Mouse (Mus musculus) kidney, embryonic 14.5 days (tissue): Measurements from ENCODE around the gene Eno3. TPM values are rescaled to one million over a fixed set of nuclear protein-coding genes. Genes with fewer than 3 reads are reported as not detected.

Experiments
- ATAC-seq: fragments of 200-750 bp; cut with Nextera tagmentation; 2 replicates; pipeline ENCODE4 v1.8.0; 2017; ENCODE audit warnings: moderate number of reproducible peaks, mild to moderate bottlenecking, moderate TSS enrichment, moderate library complexity; ENCODE audit not compliant: low FRiP score, low TSS enrichment
- H3K27ac ChIP-seq: fragments of 300-500 bp; sonication (generic); 2 replicates; pipeline ENCODE4 v1.5.1; 2014; ENCODE audit warnings: low read depth, mild to moderate bottlenecking, low read length, moderate library complexity, mixed read lengths
- H3K27me3 ChIP-seq: fragments of 300-500 bp; sonication (generic); 2 replicates; pipeline ENCODE4 v1.6.1; 2014; ENCODE audit warnings: mild to moderate bottlenecking, low read length; ENCODE audit not compliant: control insufficient read depth, insufficient read depth
- H3K36me3 ChIP-seq: fragments of 300-500 bp; sonication (generic); 2 replicates; pipeline ENCODE4 v1.6.1; 2014; ENCODE audit warnings: low read length, mixed read lengths; ENCODE audit not compliant: control insufficient read depth, insufficient read depth
- H3K4me1 ChIP-seq: fragments of 300-500 bp; sonication (generic); 2 replicates; pipeline ENCODE4 v1.6.1; 2014; ENCODE audit warnings: low read length, mixed read lengths; ENCODE audit not compliant: control insufficient read depth, insufficient read depth
- H3K4me2 ChIP-seq: fragments of 300-500 bp; sonication (generic); replicated peaks from 2 replicates; pipeline ENCODE4 v1.6.1; 2014; ENCODE audit warnings: low read depth, mild to moderate bottlenecking, low read length
- H3K4me3 ChIP-seq: fragments of 300-500 bp; sonication (generic); 2 replicates; pipeline ENCODE4 v1.5.1; 2014; ENCODE audit warnings: mild to moderate bottlenecking, low read length
- H3K9ac ChIP-seq: fragments of 300-500 bp; sonication (generic); 2 replicates; pipeline ENCODE4 v1.6.1; 2014; ENCODE audit warnings: low read depth, mild to moderate bottlenecking, low read length, moderate library complexity
- H3K9me3 ChIP-seq: fragments of 300-500 bp; sonication (generic); 2 replicates; pipeline ENCODE4 v1.6.1; 2016; ENCODE audit warnings: low read length; ENCODE audit not compliant: control insufficient read depth
- WGBS: fragments of 180-500 bp; shearing (Covaris S2); extraction: QIAGEN DNeasy Blood & Tissue Kit; methylation state at CpG from one replicate; pipeline ENCODE4 v1.1.7; 2014; 5-methylcytosine and 5-hydroxymethylcytosine counted together
- polyA plus RNA-seq: library from polyadenylated mRNA; unstranded; fragments of >200 nt; fragmentation: Nextera tagmentation; extraction: Ambion mirVana; gene quantifications from 2 replicates; pipeline ENCODE4 v1.2.1, GENCODE M21; 2014

The Eno3 gene
- 22.4 and 26.8 TPM in 2 replicates for polyA plus RNA-seq

- peaks cover 34% of the 10 kb centered on the region for H3K4me1 ChIP-seq
- H3K27ac ChIP-seq: peak within 1 kb of the TSS; percentile 99
- peak within 1 kb of the TSS; percentile 71 for H3K4me2 ChIP-seq
- H3K27me3 ChIP-seq: no peaks in the 10 kb centered on the region
- H3K9me3 ChIP-seq: no peaks in the 10 kb centered on the region
- no peak; the same call in 1 of the 2 replicates for ATAC-seq
- 7% methylated on average over 3 of the region's 3 CpGs for WGBS
- peak within 1 kb of the TSS; percentile 95 for H3K9ac ChIP-seq
- peaks cover 19% of the 10 kb centered on the region for H3K36me3 ChIP-seq
- H3K4me3 ChIP-seq: peak within 1 kb of the TSS; percentile 93
Observed at GRCm38 (mm10) chr11:70656964-70657363, at the start of gene Eno3. Eno3 (plus strand) TSS chr11:70657202.

GRCm38 (mm10) chr11:70607611-70608010, 49.4 kb upstream of the Eno3 start:
- no peaks in the 10 kb centered on the region for H3K27me3 ChIP-seq
- H3K4me2 ChIP-seq: no peak overlapping the region
- no peak overlapping the region for H3K9ac ChIP-seq
- no peak overlapping the region for H3K27ac ChIP-seq
- no peak for ATAC-seq
- 0 out of 2 replicates have a peak, but pooled peaks cover 4% of the 10 kb centered on the region for H3K4me1 ChIP-seq
- 89% methylated on average over 9 of the region's 9 CpGs for WGBS
- no peak overlapping the region for H3K4me3 ChIP-seq
- peaks cover 86% of the 10 kb centered on the region for H3K36me3 ChIP-seq
- H3K9me3 ChIP-seq: no peaks in the 10 kb centered on the region

GRCm38 (mm10) chr11:70608381-70609066, 48.5 kb upstream of the Eno3 start:
- 71% methylated on average over 26 of the region's 26 CpGs for WGBS
- H3K4me2 ChIP-seq: no peak overlapping the region
- H3K4me1 ChIP-seq: 0 out of 2 replicates have a peak, but pooled peaks cover 4% of the 10 kb centered on the region
- H3K4me3 ChIP-seq: no peak overlapping the region
- 0 out of 2 replicates have a peak overlapping the region, but pooled peaks have one; percentile 12 for H3K9ac ChIP-seq
- no peaks in the 10 kb centered on the region for H3K27me3 ChIP-seq
- no peaks in the 10 kb centered on the region for H3K9me3 ChIP-seq
- H3K36me3 ChIP-seq: peaks cover 95% of the 10 kb centered on the region
- H3K27ac ChIP-seq: 0 out of 2 replicates have a peak overlapping the region, but pooled peaks have one; percentile 17
- ATAC-seq: peak; percentile 65

DNA sequence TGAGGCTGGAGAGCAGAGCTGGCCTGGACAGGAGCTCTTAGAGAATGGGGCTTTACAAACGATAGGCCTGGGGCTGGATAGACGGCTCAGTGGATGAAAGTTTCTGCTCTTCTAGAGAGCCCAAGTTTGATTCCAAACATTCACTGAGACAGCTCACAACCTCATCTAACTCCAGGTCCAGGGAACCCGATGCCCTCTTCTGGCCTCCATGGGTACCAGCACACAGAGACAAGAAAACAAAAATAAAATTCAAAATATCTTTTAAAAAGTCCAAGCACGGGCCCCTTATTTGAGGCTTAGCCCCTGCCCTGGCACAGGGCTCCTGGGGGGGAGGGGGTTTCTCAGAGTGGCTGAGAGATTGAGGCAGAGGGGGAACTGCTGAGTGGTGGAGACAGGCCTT, 46.2 kb upstream of the Eno3 start:
- peaks cover 12% of the 10 kb centered on the region; the same call in 1 of the 2 replicates for H3K4me1 ChIP-seq
- 81% methylated on average over 4 of the region's 4 CpGs for WGBS

DNA sequence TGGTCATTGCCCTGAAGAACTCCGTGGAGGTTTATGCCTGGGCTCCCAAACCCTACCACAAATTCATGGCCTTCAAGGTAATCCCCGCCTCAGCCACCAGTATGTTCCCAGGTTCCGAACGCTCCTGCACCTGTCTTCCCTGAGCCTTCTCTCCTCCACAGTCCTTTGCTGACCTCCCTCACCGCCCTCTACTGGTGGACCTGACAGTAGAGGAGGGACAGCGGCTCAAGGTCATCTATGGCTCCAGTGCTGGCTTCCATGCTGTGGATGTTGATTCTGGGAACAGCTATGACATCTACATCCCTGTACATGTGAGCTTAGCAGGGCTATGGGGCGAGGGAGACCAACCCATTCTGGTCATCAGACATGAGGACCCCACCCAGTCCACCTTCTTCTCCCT, 44.5 kb upstream of the Eno3 start:
- Histone ChIP-seq H3K4me2 (no peak overlapping the region), H3K9me3 (no peaks in the 10 kb centered on the region), H3K27ac (no peak overlapping the region), H3K9ac (no peak overlapping the region), H3K27me3 (0 out of 2 replicates have a peak, but pooled peaks cover 4% of the 10 kb centered on the region), H3K4me1 (peaks cover 12% of the 10 kb centered on the region; the same call in 1 of the 2 replicates), H3K36me3 (peaks cover 59% of the 10 kb centered on the region), H3K4me3 (no peak overlapping the region)
- WGBS: 76% methylated on average over 7 of the region's 7 CpGs
- ATAC-seq: no peak

More for the DNA sequence above, 46.2 kb upstream of the Eno3 start:
- no peak for ATAC-seq
- H3K27me3 ChIP-seq: no peaks in the 10 kb centered on the region
- no peak overlapping the region for H3K4me2 ChIP-seq
- H3K27ac ChIP-seq: no peak overlapping the region
- H3K36me3 ChIP-seq: peaks cover 76% of the 10 kb centered on the region
- no peak overlapping the region for H3K9ac ChIP-seq
- no peaks in the 10 kb centered on the region for H3K9me3 ChIP-seq
- H3K4me3 ChIP-seq: no peak overlapping the region

GRCm38 (mm10) chr11:70615074-70615473, 41.9 kb upstream of the Eno3 start:
- Histone ChIP-seq H3K4me3 (peak overlapping the region; percentile 41), H3K4me2 (peak overlapping the region; percentile 87), H3K9me3 (no peaks in the 10 kb centered on the region), H3K9ac (peak overlapping the region; percentile 54), H3K27me3 (0 out of 2 replicates have a peak, but pooled peaks cover 4% of the 10 kb centered on the region), H3K4me1 (peaks cover 8% of the 10 kb centered on the region; the same call in 1 of the 2 replicates), H3K27ac (peak overlapping the region; percentile 47; the same call in 1 of the 2 replicates), H3K36me3 (peaks cover 33% of the 10 kb centered on the region)
- 1% methylated on average over 17 of the region's 17 CpGs for WGBS
- ATAC-seq: peak; percentile 87

GRCm38 (mm10) chr11:70615516-70616093, 41.4 kb upstream of the Eno3 start, which contains the start of gene 4930544D05Rik:
4930544D05Rik (plus strand) TSS chr11:70615848.
- 19% methylated on average over 21 of the region's 21 CpGs for WGBS
- Histone ChIP-seq H3K9ac (peak within 1 kb of the TSS; percentile 54), H3K4me3 (peak within 1 kb of the TSS; percentile 41), H3K9me3 (no peaks in the 10 kb centered on the region), H3K4me2 (peak within 1 kb of the TSS; percentile 87), H3K27me3 (0 out of 2 replicates have a peak, but pooled peaks cover 4% of the 10 kb centered on the region), H3K36me3 (peaks cover 28% of the 10 kb centered on the region), H3K4me1 (peaks cover 8% of the 10 kb centered on the region; the same call in 1 of the 2 replicates), H3K27ac (peak within 1 kb of the TSS; percentile 47; the same call in 1 of the 2 replicates)
- ATAC-seq: no peak

- no peaks in the 10 kb centered on the region for H3K36me3 ChIP-seq
- no peak within 1 kb of the TSS for H3K4me3 ChIP-seq
- H3K4me2 ChIP-seq: no peak within 1 kb of the TSS
- peaks cover 8% of the 10 kb centered on the region; the same call in 1 of the 2 replicates for H3K4me1 ChIP-seq
- ATAC-seq: no peak
- H3K27me3 ChIP-seq: 0 out of 2 replicates have a peak, but pooled peaks cover 4% of the 10 kb centered on the region
- 40% methylated on average over 1 of the region's 1 CpGs for WGBS
- 0 out of 2 replicates have a peak within 1 kb of the TSS, but pooled peaks have one; percentile 28 for H3K9ac ChIP-seq
- H3K9me3 ChIP-seq: no peaks in the 10 kb centered on the region
- H3K27ac ChIP-seq: no peak within 1 kb of the TSS
Observed at GRCm38 (mm10) chr11:70619101-70619500, 37.9 kb upstream of the Eno3 start, which contains the start of gene Chrne. Chrne (minus strand) TSS chr11:70619216.
